Mouse (Mus musculus): ENCODE data around the gene Cd300lb. TPM values are rescaled to one million over a fixed set of nuclear protein-coding genes. Genes with fewer than 3 reads are reported as not detected.

Gene Cd300lb
- polyA plus RNA-seq, 1 experiment, result 0.07 TPM

DNA sequence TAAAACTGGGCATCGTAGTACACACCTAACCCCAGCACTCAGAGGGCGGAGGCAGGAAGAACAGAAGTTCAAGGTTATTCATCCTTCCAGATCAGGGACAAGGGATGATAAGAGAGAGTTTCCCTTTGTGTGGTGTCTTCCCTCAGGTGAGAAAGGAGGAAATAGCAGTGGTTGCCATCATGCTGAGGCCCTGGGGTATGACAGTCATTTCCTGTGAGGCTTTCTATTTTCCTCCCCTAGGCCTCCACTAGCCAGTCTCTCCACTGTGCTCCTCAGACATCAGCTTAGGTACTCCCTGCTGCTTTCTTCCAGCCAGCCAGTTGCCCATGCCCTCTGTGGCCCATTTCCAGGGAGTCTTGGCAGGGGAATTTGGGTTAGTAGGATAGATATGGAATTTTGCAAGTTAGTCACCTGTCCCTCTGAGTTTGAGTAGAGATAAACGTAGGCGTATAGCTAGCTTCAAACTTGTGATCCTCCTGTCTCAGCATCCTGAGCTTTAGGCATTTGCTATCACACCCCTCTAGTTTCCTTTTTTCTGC lies 50.9 kb downstream of the Cd300lb start:
- TF ChIP-seq POLR2A (IDR thresholded peaks at IDR 0.05; ENCODE audit: borderline replicate concordance, extremely low read depth, insufficient read depth, insufficient read length, poor library complexity, severe bottlenecking) (no peak), CTCF (IDR thresholded peaks at IDR 0.05; ENCODE audit: borderline replicate concordance, extremely low read depth, insufficient read depth, insufficient read length) (no peak)
- DNase-seq (ENCODE audit: low read depth), result no peak

GRCm38 (mm10) chr11:114880589-114880988 lies 53.6 kb downstream of the Cd300lb start:
- TF ChIP-seq CTCF (IDR thresholded peaks at IDR 0.05; ENCODE audit: borderline replicate concordance, extremely low read depth, insufficient read depth, insufficient read length) (peak; percentile 73), POLR2A (IDR thresholded peaks at IDR 0.05; ENCODE audit: borderline replicate concordance, extremely low read depth, insufficient read depth, insufficient read length, poor library complexity, severe bottlenecking) (no peak)

DNA sequence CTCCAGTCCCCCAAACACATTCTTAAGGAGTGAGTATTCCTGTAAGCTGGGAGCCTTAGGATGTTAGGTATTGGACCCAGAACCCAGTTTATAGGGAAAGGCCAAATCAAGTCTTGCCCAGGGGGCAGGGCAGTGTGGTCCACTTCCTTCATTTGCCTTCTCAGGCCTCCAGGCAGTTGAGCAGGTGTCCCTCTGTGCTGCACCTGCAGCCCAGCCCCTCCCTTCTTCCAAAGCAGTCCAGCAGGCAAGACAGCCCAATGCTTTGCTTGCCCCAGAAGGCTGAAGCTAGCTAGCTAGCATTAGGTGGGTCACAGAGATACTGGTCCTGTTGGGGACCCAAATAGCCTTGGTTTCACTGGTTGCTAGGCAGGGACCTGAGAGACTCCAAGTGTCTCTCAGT lies 54.0 kb downstream of the Cd300lb start:
- TF ChIP-seq POLR2A (IDR thresholded peaks at IDR 0.05; ENCODE audit: borderline replicate concordance, extremely low read depth, insufficient read depth, insufficient read length, poor library complexity, severe bottlenecking) (no peak), CTCF (IDR thresholded peaks at IDR 0.05; ENCODE audit: borderline replicate concordance, extremely low read depth, insufficient read depth, insufficient read length) (no peak)
- DNase-seq (ENCODE audit: low read depth), result no peak

More at GRCm38 (mm10) chr11:114880589-114880988, 53.6 kb downstream of the Cd300lb start:
- DNase-seq (ENCODE audit: low read depth), result peak; percentile 36

- no peak for TF ChIP-seq CTCF (IDR thresholded peaks at IDR 0.05; ENCODE audit: borderline replicate concordance, extremely low read depth, insufficient read depth, insufficient read length)
- TF ChIP-seq POLR2A (IDR thresholded peaks at IDR 0.05; ENCODE audit: borderline replicate concordance, extremely low read depth, insufficient read depth, insufficient read length, poor library complexity, severe bottlenecking), result no peak
Observed at GRCm38 (mm10) chr11:114879666-114880065, 54.5 kb downstream of the Cd300lb start.

GRCm38 (mm10) chr11:114877145-114877544 lies 57.0 kb downstream of the Cd300lb start:
- peak; percentile 71 for DNase-seq (ENCODE audit: low read depth)
- TF ChIP-seq POLR2A (IDR thresholded peaks at IDR 0.05; ENCODE audit: borderline replicate concordance, extremely low read depth, insufficient read depth, insufficient read length, poor library complexity, severe bottlenecking) (no peak), CTCF (IDR thresholded peaks at IDR 0.05; ENCODE audit: borderline replicate concordance, extremely low read depth, insufficient read depth, insufficient read length) (peak; percentile 68; the same call in 1 of the 2 replicates)

More at GRCm38 (mm10) chr11:114879666-114880065, 54.5 kb downstream of the Cd300lb start:
- DNase-seq (ENCODE audit: low read depth), result no peak

GRCm38 (mm10) chr11:114876621-114877020 lies 57.6 kb downstream of the Cd300lb start:
- DNase-seq (ENCODE audit: low read depth), result no peak

DNA sequence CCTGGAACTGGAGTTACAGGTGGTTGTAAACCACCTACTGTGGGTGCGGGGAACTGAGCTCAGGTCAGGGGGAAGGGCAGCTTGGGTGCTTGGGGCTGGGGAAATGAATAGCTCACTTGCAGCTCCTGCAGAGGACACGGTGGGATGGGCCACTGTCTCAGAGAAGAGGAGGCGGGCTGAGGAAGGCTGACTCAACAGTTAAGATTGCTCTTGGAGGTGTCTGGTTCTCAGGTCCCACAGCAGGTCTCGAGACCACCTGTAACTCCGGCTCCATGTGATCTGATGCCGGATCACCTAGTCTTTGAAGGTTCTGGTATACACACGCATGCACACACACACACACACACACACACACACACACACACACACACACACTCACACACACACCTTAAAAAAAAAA lies 58.0 kb downstream of the Cd300lb start:
- DNase-seq (ENCODE audit: low read depth), result no peak
- TF ChIP-seq CTCF (IDR thresholded peaks at IDR 0.05; ENCODE audit: borderline replicate concordance, extremely low read depth, insufficient read depth, insufficient read length) (no peak), POLR2A (IDR thresholded peaks at IDR 0.05; ENCODE audit: borderline replicate concordance, extremely low read depth, insufficient read depth, insufficient read length, poor library complexity, severe bottlenecking) (no peak)

More at GRCm38 (mm10) chr11:114876621-114877020, 57.6 kb downstream of the Cd300lb start:
- TF ChIP-seq CTCF (IDR thresholded peaks at IDR 0.05; ENCODE audit: borderline replicate concordance, extremely low read depth, insufficient read depth, insufficient read length), result no peak
- TF ChIP-seq POLR2A (IDR thresholded peaks at IDR 0.05; ENCODE audit: borderline replicate concordance, extremely low read depth, insufficient read depth, insufficient read length, poor library complexity, severe bottlenecking), result no peak

DNA sequence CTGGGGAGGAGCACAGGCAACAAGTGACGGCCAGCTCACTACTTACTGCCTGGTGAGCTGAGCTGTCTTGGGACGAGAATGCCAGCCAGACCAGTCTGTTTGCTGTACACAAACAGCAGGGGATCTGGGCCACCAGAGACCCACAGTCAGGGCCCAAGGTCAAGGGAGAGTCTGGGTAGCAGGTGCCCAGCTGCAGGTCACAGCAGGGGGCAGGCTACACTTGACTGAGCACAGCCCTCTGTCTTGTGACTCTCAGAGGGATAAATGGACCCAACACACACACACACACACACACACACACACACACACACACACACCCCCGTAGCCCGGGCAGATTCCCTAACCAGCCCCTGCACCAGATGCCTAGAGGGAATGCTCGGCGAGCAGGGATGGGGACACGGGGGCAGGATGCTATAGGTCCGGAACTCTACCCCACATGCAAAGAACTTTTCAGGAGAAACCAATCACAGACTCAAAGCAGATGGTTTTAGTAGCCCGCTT lies 58.8 kb downstream of the Cd300lb start:
- TF ChIP-seq POLR2A (IDR thresholded peaks at IDR 0.05; ENCODE audit: borderline replicate concordance, extremely low read depth, insufficient read depth, insufficient read length, poor library complexity, severe bottlenecking) (no peak), CTCF (IDR thresholded peaks at IDR 0.05; ENCODE audit: borderline replicate concordance, extremely low read depth, insufficient read depth, insufficient read length) (no peak)
- no peak for DNase-seq (ENCODE audit: low read depth)

DNA sequence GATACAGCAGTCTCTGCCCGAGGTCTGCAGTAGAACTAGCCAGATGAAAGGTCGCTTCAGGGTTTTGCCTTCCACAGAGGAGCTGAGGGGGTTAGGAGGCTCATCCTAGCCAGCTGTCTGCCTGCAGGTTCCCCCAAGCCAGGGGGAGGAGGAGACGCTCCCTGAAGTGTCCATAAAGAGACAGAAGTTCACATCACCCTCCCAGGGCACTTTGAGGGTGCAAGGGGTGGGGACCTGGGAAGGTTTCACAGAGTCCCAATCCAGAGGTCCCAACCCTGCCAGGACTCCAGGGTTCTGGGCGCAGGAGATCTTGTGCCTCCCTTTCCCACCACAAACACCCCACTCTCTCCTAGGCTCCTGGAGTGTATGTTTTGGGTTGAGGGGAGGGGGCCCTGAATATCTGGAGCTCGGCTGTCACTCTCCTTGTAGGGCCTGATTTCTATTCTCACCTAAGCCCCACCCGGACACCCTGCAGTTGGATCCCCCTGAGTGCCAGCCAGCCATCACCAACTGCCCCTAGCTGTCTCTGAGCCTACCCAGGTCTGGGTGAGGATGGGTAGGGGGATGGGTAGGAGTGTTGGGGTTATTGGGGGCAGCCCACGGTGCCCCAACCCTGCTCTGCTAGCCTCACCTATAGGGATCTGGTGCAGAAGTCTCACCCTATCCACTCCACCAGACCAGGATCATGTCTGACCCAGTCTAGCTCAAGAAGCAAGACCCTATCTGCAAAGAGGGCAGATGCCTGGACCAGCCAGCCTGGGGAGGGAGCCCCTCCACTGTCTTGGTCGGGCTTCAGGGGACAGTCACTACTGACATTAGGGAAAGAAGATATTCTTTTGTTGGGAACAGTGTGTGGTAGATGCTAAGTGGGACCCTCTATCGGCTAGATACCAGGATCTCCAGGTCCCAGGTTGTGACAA lies 59.7 kb downstream of the Cd300lb start:
- TF ChIP-seq CTCF (IDR thresholded peaks at IDR 0.05; ENCODE audit: borderline replicate concordance, extremely low read depth, insufficient read depth, insufficient read length), result no peak
- no peak for TF ChIP-seq POLR2A (IDR thresholded peaks at IDR 0.05; ENCODE audit: borderline replicate concordance, extremely low read depth, insufficient read depth, insufficient read length, poor library complexity, severe bottlenecking)
- no peak for DNase-seq (ENCODE audit: low read depth)

GRCm38 (mm10) chr11:114873022-114873817 lies 61.0 kb downstream of the Cd300lb start:
- DNase-seq (ENCODE audit: low read depth), result peak; percentile 40
- TF ChIP-seq POLR2A (IDR thresholded peaks at IDR 0.05; ENCODE audit: borderline replicate concordance, extremely low read depth, insufficient read depth, insufficient read length, poor library complexity, severe bottlenecking), result no peak
- TF ChIP-seq CTCF (IDR thresholded peaks at IDR 0.05; ENCODE audit: borderline replicate concordance, extremely low read depth, insufficient read depth, insufficient read length), result no peak

Other genes with a start within 250 kb of the Cd300lb start
- 2.9 TPM in 2 replicates for gene Dnaic2, start 207.0 kb downstream of the Cd300lb start, polyA plus RNA-seq (2012; rRNA removed)
- 0.76 and 0.97 TPM in 2 replicates for gene Kif19a, start 169.0 kb downstream of the Cd300lb start, polyA plus RNA-seq (2012; rRNA removed)
- gene Btbd17, start 138.4 kb downstream of the Cd300lb start, polyA plus RNA-seq (2012; rRNA removed), result 36.2 and 50.6 TPM in 2 replicates
- gene Gpr142, start 135.5 kb downstream of the Cd300lb start, polyA plus RNA-seq (2012; rRNA removed), result 0.07 and 0.08 TPM in 2 replicates
- 4.1 and 7.4 TPM in 2 replicates for gene Gprc5c, start 83.2 kb downstream of the Cd300lb start, polyA plus RNA-seq (2012; rRNA removed)
- 0.53 and 0.60 TPM in 2 replicates for gene Cd300a, start 44.3 kb downstream of the Cd300lb start, polyA plus RNA-seq (2012; rRNA removed)
- 0.15 TPM in 1 of 2 replicates, not detected in the other for gene Cd300c, start 34.8 kb upstream of the Cd300lb start, polyA plus RNA-seq (2012; rRNA removed)
- gene Cd300ld, start 55.5 kb upstream of the Cd300lb start, polyA plus RNA-seq (2012; rRNA removed), result 0.06 and 0.11 TPM in 2 replicates
- 1.0 and 1.5 TPM in 2 replicates for gene Cd300c2, start 67.5 kb upstream of the Cd300lb start, polyA plus RNA-seq (2012; rRNA removed)
- gene Cd300ld2, start 81.8 kb upstream of the Cd300lb start, polyA plus RNA-seq (2012; rRNA removed), result not detected in 2 replicates
- 0.16 and 0.21 TPM in 2 replicates for gene Cd300ld4, start 92.6 kb upstream of the Cd300lb start, polyA plus RNA-seq (2012; rRNA removed)
- gene Cd300ld5, start 103.4 kb upstream of the Cd300lb start, polyA plus RNA-seq (2012; rRNA removed), result 0.21 and 0.23 TPM in 2 replicates
- gene Cd300ld3, start 114.0 kb upstream of the Cd300lb start, polyA plus RNA-seq (2012; rRNA removed), result 0.10 TPM in 1 of 2 replicates, not detected in the other
- not detected in 2 replicates for gene Cd300e, start 127.8 kb upstream of the Cd300lb start, polyA plus RNA-seq (2012; rRNA removed)
- gene Rab37, start 157.0 kb upstream of the Cd300lb start, polyA plus RNA-seq (2012; rRNA removed), result 0.83 and 0.89 TPM in 2 replicates
- 0.10 and 0.15 TPM in 2 replicates for gene Cd300lf, start 199.6 kb upstream of the Cd300lb start, polyA plus RNA-seq (2012; rRNA removed)
- 31.6 and 40.5 TPM in 2 replicates for gene Slc9a3r1, start 229.0 kb upstream of the Cd300lb start, polyA plus RNA-seq (2012; rRNA removed)